Mouse (Mus musculus): ENCODE measurements around the gene Btnl2.

- TF ChIP-seq POLR2A (IDR thresholded peaks at IDR 0.05; ENCODE audit: low read depth, low read length): no peak
- TF ChIP-seq CTCF (conservative IDR thresholded peaks at IDR 0.05 in 1 of 2, IDR thresholded peaks at IDR 0.05 in 1 of 2; ENCODE audit: low read depth in 2 of 2, low read length in 2 of 2): no peak
- TF ChIP-seq BHLHE40 (IDR thresholded peaks at IDR 0.05; ENCODE audit: low read depth, low read length): no peak
- no peak for TF ChIP-seq ETS1 (conservative IDR thresholded peaks at IDR 0.05; ENCODE audit: low read depth, low read length)
- no peak for TF ChIP-seq EP300 (IDR thresholded peaks at IDR 0.05; ENCODE audit: low read length)
- no peak for TF ChIP-seq ELF1 (IDR thresholded peaks at IDR 0.05; ENCODE audit: low read depth, low read length)
These were observed 39.1 kb upstream of the Btnl2 start for GRCm38 (mm10) chr17:34315512-34315911.
